11 mouse cellular contexts compared by ENCODE assay signal in the genomic region with DNA sequence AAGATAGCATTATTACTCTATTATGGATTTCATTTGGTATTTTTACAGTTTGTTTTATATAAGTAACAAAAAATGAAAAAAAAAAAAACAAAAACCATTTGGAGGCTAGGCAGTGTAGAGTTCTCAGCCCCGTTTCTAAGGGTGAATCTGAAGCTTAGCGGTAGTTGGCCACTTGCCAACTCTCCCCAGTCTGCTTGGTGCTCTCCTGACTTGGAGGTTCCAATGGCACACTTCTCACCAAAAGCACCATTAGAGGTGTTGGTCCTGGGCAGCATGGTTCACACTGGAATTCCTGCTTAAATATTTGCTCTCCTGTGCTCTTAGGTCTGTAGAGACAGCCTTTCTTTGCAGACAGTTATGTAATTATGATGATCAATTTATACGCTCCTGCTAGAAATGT. TPM values are rescaled to one million over a fixed set of nuclear protein-coding genes. Genes with fewer than 3 reads are reported as not detected.
DNase-seq lines count a peak whose midpoint lies in the region; ATAC-seq lines count a peak whose summit lies in the region.
"Had no signal": no experiment of that assay in that cellular context is flagged by ENCODE, and none has a peak within 500 bp of the region (broad histone marks: within the 10 kb centered on the region; RNA-seq: fewer than 3 reads in every experiment).

No protein-coding gene starts in this region.

- ATAC-seq in cerebellum, adult (ENCODE audit: insufficient number of reproducible peaks, low FRiP score, low TSS enrichment): no peak

- peak; percentile 9 for DNase-seq in cerebellum, adult 9-10 months
- peak; percentile 21 to 23 for DNase-seq in kidney, postnatal 4 days
- DNase-seq in kidney, adult 9 months: no peak
- DNase-seq in right cerebral cortex, postnatal 14 days: peak; percentile 32
- DNase-seq in right cerebral cortex, postnatal 36 days (ENCODE audit: low spot score in 2 of 2): no peak
- no peak for DNase-seq in ovary, adult 18-20 months (ENCODE audit: low spot score)
- DNase-seq in heart, postnatal 10 days: no peak
- DNase-seq: heart, postnatal 4 days; kidney, adult 18-20 months; lung, postnatal 14 days had no signal

- intact Hi-C loops in heart, postnatal 10 days (cut with DNase I): no loop called here

RNA-seq across cellular contexts. Expression of a gene that starts 8.8 kb away (rescaled TPM):
- 10 to 100 TPM; 20.0 to 21.0 TPM for total RNA-seq in heart, postnatal 10 days (2021)

RNA-seq across cellular contexts. Expression of a gene that starts 44.2 kb away (rescaled TPM):
- total RNA-seq in heart, postnatal 10 days (2021): 1 to 10 TPM in 1 of 2 experiments, under 1 TPM in 1; 0.93 to 1.2 TPM

RNA-seq across cellular contexts. Expression of a gene that starts 45.8 kb away (rescaled TPM):
- total RNA-seq in heart, postnatal 10 days (2021): 1 to 10 TPM; 1.9 to 2.3 TPM

Comparison
In these comparisons a context has a peak if more than half of its experiments do, and no peak if none do; other contexts are left out.
1. DNase-seq: peak in cerebellum, adult 9-10 months (single experiment), kidney, postnatal 4 days (2 of 2) and right cerebral cortex, postnatal 14 days (single experiment); none in kidney, adult 9 months (single experiment), right cerebral cortex, postnatal 36 days (0 of 2), ovary, adult 18-20 months (single experiment) and heart, postnatal 10 days (0 of 2).